Mouse (Mus musculus) heart, adult 11 months (tissue): ENCODE measurements around the gene Ddx19a.
"Not testable (repeated sequence)": the region's sequence is repeated elsewhere in the genome, so short reads cannot be mapped to it uniquely, and the experiment has no call there.

Experiments
- DNase-seq: peaks from one replicate; pipeline ENCODE4 v3.0.0; 2022

The Ddx19a gene

DNA sequence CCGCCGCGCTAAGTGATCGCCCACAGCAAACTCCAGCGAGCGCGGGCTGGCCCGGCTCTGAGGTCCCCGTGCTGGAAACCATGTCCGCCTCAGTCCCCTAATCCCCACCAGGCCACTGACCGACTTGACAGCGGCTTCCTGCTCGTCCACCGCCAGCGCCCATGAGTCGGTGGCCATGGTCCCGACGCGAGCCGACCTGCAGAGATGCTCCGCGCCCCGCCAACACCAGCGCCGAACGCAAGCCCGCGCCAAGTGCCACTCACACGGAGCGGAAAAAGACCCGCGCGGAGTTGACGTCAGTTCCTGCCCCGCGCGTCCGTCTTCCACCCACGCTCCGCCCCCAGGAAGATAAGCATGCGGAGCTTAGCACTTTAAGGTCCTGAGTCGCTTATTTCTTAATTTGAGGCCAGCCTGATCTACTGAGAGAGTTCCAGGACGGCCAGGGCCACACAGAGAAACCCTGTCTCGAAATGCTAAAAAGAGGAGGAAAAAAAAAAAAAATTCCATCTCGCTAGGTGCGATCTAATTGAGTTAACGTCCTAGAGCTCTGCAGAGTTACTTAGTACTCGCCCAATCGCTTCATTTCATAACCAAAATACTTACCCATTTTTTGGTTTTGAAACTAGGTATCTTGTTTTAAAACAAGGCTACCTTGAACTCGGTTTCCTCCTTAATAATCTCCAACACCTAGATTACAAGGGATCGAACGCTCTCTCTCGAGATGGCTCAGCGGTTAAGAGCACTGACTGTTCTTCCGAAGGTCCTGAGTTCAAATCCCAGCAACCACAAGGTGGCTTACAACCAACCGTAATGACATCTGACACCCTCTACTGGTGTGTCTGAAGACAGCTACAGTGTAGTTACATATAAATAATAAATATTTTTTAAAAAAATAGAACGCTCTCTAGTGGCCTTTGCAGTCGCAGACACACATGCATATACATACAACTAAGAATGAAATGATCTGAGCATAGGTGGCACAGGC lies at the start of gene Ddx19a:
Ddx19a (minus strand) TSS at position 254 of the 985 bp plus-strand sequence.
- peak; percentile 99 for DNase-seq

DNA sequence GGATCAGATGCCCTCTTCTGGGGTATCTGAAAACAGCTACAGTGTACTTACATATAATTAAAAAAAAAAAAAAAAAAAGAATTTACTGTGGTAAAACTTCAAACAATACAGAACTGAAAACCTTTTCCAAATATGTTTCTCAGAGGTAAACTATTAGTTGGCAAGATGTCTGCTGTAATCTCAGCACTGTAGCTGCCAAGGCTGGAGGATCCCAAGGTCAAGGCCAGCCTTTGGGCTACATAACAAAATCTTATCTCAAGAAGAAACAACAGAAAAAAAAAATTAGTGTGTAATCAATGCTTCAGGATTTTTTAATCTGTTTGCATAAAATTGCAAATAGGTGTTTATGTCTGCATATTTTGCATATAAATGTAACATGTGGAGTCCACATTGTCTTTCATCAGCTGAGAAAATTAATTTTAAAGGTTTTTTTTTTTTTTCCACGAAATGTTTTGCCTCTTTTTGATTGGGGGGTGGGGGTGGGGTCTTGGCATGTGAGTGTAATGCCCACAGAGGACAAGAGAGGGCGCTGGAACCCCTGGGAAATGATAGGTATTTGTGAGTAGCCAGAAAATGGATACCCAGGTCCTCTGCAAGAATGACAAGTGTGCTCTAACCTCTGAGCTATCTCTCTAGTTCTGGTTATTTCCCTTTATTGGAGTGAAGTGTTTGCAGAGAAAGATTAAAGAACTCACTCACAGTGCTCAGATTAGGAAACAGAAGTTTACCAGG lies 46.6 kb upstream of the Ddx19a start:
- DNase-seq, result no peak

DNA sequence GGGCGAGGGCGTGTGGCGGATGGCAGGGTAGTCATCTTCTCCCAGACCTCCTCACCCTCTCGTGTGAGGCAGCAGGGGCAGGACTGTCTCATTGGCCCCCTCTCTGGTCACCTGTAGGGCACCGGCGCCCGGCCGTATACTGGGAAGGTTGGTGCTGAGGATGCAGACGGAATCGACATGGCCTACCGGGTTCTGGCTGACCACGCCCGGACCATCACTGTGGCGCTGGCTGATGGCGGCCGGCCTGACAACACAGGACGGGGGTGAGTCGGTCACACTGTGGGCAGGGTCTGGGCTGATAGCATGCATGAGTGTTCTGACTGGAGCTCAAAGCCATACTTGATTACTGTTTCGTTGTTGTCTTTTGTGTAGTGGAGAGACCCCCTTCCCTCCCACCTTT lies 44.9 kb upstream of the Ddx19a start:
- DNase-seq, result peak; percentile 86

- no peak for DNase-seq
Observed at GRCm38 (mm10) chr8:111036591-111036990, 39.0 kb upstream of the Ddx19a start.

- no peak for DNase-seq
Observed at GRCm38 (mm10) chr8:111034276-111034675, 36.7 kb upstream of the Ddx19a start.

DNA sequence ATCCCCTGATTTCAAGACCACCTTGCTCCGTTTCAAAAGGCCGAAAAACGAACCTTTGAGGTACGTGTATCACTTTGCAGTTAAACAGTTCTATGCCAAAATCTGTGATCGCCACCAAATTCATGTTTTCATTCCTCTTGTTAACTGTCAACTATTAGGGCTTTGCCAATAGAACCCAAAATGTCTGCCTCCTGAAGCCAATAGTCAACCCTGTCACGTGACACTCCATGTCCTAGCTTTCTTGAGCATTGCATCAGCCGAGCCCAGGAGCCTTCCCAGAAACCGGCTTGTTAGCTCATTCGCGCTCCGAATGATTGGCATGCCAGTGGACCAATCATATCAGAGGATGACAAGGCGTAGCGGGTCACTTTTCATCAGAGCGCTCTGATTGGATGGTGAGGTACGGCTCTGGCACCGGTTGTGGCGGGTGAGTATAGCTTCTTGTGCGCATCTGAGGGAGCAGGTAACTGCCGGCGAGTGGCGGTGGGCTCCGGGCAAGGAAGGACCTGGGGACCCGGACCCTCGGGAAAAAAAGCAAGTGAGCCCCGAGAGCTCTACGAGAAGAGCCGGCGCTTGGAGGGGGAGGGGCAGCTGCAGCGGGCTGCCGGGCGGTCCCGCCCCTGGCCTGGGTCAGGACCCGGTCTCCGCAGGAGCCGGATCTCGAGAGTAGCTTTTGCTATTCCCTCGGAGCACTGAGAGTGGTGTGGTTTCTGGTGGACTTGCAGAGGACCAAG lies 36.0 kb upstream of the Ddx19a start:
- DNase-seq, result peak; percentile 100

GRCm38 (mm10) chr8:111032916-111033315 lies 35.3 kb upstream of the Ddx19a start, which contains the start of gene Aars:
Gene Aars, plus strand, starts transcription at chr8:111033144.
- DNase-seq, result no peak

- no peak for DNase-seq
Observed at GRCm38 (mm10) chr8:111031572-111031971, 34.0 kb upstream of the Ddx19a start, which contains the start of gene Ddx19b. Gene Ddx19b, minus strand, starts transcription at chr8:111031751.

DNA sequence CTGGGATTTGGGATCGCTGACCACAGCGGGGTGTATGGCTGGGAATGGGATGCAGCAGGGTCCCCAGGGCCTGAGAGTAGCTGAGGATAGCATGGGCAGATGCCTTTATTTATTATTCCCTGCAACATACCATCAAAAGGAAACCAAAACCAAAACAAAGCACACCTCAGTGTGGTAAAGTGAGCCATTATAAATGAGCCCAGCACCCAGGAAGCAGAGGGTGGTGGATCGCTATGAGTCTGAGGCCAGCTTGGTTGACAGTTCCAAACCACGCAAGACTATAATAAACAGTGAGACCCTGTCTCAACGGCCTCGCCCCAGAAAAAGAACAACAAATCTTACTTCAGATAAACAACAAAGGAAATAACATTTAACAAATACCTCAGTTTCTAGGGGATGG lies 32.4 kb upstream of the Ddx19a start:
- no peak for DNase-seq

DNA sequence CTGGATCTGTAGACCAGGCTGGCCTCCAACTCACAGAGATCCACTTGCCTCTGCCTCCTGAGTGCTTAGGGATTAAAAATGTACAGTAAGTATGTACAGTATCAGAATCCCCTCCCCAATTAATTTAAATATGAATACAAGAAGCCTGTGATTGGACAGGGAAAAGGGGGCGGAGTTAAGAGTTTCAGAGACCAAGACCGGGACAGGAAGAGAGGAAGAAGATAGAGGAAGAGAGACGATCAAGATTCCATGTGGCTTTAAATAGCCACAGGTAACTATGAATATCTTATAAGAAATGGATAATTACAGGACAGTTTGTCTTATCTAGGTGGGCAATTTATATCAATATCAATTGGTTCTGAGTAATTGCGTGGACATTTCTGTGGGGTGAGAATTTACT lies 32.0 kb upstream of the Ddx19a start:
- no peak for DNase-seq

DNA sequence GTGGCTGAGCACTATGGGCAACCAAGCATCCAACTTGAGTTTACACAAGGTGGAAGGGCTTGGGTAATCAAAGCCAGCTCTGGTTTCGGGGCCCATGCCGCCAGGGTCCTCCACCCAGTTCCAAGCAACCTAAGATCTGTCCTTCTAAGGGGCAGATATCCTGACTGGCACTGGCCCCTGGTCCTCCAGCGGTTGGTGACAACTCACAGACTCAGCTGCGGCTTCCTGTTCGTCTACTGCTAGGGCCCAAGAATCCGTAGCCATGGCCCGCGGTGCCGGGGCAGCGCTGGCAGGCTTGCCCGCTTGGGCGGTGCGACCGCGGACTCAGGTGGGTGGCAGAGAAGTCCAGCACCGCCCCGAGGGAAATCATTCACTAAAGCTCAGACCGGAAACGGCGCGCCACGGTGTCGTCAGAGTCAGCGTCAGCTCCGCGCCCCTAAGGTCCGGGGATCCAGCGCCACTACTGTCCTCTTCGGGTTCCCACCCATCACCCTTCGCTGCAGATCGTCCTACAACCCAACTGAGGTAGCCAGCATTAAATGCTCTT lies 29.9 kb upstream of the Ddx19a start:
- peak; percentile 98 for DNase-seq

- DNase-seq, result not testable (repeated sequence)
Observed at GRCm38 (mm10) chr8:111026609-111027008, 29.0 kb upstream of the Ddx19a start.

DNA sequence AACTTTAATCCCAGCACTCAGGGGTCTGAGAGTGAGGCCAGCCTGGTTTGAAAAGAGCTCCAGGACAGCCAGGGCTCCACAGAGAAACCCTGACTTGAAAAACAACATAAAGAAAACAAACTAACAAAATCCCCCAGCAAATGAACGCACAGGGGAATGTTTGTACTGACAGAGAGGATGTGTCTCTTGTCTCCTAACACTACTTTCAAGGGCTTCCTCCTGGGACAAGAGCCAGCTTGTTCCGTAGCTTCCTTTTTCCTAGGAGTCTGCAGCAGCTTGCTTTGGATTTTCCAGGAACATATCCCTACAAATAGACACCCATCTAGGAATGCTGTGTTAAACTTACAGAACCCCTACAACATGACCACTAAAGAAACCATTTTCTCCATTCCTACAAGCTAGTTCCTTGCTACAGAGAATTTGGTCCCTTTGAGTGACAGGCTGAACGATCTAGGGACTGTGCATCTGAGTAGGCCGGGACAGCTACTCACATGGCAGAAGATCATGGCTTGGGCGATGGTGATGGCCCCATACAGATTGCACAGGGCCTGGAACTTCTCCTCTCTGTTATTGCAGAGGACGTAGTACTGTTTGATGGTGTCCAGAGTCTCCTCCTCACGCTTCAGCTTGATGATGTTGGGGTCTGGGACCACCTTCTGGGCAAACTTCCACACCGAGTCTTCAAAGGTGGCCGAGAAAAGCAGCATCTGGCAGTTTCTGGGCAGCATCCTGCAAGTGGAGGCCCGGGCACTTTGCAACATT lies 12.8 kb upstream of the Ddx19a start:
- DNase-seq, result not testable (repeated sequence)

GRCm38 (mm10) chr8:110996641-110997430 lies 764 bp downstream of the Ddx19a start:
- peak; percentile 80 for DNase-seq

- peak; percentile 92 for DNase-seq
Observed at GRCm38 (mm10) chr8:110990017-110990416, 7.6 kb downstream of the Ddx19a start.

GRCm38 (mm10) chr8:110987805-110988744 lies 9.5 kb downstream of the Ddx19a start:
- no peak for DNase-seq

GRCm38 (mm10) chr8:110981304-110981703 lies 16.3 kb downstream of the Ddx19a start:
- DNase-seq, result no peak

GRCm38 (mm10) chr8:110977987-110978386 lies 19.6 kb downstream of the Ddx19a start:
- DNase-seq, result not testable (repeated sequence)

GRCm38 (mm10) chr8:110976532-110976931 lies 21.1 kb downstream of the Ddx19a start:
- not testable (repeated sequence) for DNase-seq
